Mouse (Mus musculus) thymus, postnatal 10 days (tissue): ENCODE measurements around the gene AA467197.

Experiments
- DNase-seq, 2 experiments: peaks; one replicate each; pipeline ENCODE4 v3.0.0; 2021; ENCODE audit warnings: low spot score in 2 of 2

AA467197 gene

DNA sequence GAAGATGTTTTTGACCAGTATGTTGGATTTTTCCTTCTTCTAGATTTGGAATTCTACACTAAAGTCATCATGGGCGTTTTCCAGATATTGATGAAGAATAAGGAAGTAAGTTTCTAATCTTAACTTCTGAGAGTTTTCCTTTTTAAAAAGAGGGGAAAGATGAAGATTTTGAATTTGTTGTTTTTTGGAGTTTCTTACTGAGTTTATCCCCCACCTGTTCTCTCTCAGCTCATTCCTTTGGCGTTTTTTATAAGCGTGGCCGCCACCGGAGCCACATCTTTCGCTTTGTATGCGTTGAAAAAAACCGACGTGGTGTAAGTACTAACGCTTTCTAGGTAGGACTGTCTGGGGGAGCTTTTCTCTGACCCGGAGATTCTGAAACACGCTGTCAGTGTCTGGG is 1.2 kb downstream of the AA467197 start:
- DNase-seq = no peak

DNA sequence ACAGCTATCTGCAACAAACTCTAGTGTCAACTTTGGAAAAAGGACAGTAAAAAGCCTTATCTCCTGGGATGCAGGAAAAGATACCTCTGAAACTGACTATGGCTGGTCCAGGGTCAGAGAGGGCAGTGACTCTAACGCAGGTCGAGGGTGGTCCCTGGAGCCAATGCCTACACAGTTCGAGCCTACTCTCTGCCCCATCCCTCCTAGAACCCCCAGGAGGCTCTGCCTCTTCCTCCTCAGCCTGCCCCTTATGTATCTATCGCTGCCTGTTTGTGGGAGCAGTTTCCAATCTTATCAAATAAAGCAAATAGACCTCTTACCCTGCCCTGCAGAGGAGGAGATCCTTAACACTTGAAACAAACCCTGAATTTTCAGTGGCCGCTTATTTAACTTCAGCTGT is 1.9 kb downstream of the AA467197 start:
- DNase-seq = no peak

- peak; percentile 76 to 85 for DNase-seq
Observed at GRCm38 (mm10) chr2:122652096-122653084, 15.6 kb downstream of the AA467197 start.

GRCm38 (mm10) chr2:122656052-122656451 is 19.3 kb downstream of the AA467197 start:
- DNase-seq = no peak

DNA sequence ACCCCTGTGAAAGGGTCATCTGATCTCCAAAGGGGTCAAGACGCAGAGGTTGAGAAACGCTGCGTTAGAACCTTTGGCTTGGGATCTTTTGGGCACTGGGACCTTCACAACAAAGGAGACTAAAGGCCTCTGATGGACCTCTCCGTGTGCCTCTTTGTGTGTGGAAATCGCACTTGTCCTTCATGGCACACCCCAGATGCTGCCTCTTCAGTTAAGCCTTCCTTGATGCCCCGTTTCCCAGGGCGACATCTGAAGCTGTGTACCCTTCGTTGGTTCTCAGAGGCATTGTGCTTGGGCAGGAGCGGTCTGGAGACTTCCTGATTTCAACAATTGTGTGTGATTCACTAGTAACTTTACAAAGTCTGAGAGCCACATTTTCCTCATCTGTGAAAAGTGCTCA is 20.0 kb downstream of the AA467197 start:
- DNase-seq = no peak

GRCm38 (mm10) chr2:122657707-122658524 is 21.1 kb downstream of the AA467197 start:
- DNase-seq = no peak

- no peak for DNase-seq
Observed at GRCm38 (mm10) chr2:122659825-122660224, 23.0 kb downstream of the AA467197 start.

- DNase-seq = no peak
Observed at GRCm38 (mm10) chr2:122665253-122665972, 28.6 kb downstream of the AA467197 start.

DNA sequence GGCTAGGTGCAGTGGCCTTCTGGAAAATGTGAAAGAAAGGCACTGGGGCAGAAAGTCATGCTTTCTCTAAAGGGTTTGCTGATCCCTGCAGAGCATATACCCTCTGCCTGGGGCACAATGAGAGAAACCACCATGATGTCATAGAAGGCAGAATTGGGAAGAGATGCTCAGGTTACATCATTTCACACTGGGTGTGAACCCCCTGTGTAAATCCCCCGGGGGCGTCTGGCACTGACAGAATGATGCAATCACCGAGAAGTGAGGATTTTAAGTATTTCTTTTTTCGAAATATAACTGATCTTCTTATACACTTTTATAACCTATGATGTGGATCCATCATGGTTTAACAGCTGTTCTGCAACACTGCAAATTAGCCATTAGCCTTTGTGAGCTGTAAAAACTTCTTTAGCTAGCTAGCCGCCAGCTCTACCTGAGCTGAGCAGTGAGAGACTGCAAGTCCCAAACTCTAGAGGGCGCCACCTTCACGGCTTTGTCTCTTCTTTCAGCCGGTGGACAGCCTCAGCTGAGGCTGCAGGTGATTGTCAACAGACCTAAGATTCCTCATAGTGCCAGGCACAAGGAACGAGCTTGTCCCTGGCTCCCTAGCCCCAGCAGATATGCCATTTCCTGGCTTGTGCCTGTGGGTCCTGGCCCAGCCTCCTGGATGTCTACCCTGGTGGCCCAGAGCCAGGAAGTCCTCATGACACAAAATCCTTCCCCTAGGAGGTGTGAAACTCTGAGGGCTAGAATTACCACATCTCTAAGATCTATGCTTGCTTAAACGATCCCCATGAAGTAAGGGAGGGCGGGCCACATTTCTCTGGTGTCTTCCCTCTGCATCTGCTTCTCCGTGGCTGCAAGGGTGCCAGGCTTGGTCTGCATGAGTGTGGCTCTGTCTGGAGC is 29.4 kb downstream of the AA467197 start:
- peak in 1 of 2 experiments; percentile 75 for DNase-seq

- peak in 1 of 2 experiments; percentile 51 for DNase-seq
Observed at GRCm38 (mm10) chr2:122667856-122668255, 31.1 kb downstream of the AA467197 start.

DNA sequence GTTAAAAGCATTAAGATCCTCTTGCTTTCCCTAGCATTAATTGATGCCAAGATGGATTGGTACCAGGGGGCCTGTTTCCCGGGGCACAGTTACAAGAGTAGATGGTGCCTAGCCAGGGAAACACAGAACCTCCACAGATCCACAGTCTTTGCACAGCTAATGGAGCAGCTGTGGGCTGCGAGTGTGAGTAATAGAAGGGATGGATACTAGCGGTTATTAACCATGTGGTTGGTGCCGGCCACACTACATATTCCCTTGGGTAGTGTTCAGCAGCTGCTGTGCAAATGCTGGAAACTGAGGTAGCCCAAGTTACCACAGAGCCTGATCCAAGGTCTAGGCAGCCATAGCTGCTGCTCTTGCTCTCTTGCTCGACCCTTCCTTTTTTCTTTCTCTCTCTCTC is 34.9 kb downstream of the AA467197 start:
- no peak for DNase-seq

DNA sequence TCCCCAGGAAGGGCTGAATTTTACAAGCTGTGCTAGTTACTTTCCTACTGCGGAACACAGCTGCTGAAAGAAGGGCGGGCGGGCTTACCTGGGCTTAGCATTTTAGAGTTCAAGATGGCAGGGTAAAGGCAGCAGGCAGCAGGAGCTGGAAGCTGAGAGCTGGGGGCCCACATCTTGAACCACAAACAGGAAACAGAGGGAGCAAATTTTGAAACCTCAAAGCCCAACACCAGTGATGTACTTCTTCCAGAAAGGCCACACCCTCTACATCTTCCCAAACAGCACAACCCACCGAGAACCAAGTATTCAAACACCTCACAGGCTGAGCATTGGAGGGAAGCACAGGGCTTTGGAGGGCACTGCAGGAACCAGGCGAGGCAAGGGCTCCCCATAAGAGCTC is 36.1 kb downstream of the AA467197 start:
- DNase-seq = no peak

DNA sequence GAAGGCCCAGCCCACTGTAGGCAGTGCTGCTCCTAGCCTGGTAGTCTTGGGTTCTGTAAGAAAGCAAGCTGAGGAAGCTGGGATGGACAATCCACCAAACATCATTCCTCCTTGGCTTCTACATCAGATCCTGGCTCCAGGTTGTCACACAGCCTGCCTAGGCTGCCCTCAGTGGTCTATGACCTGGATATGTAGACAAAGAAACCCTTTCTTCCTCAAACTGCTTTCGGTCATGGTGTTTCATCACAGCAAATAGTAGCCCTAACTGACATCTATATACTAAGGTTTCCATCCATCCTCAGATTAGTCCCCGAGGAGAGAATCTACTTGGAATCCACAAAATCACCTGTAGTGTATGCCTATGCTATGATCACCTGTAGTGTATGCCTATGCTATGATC is 38.3 kb downstream of the AA467197 start:
- no peak for DNase-seq

GRCm38 (mm10) chr2:122681379-122682137 is 44.8 kb downstream of the AA467197 start:
- DNase-seq = no peak

- DNase-seq = no peak
Observed at GRCm38 (mm10) chr2:122682520-122682919, 45.7 kb downstream of the AA467197 start.

DNA sequence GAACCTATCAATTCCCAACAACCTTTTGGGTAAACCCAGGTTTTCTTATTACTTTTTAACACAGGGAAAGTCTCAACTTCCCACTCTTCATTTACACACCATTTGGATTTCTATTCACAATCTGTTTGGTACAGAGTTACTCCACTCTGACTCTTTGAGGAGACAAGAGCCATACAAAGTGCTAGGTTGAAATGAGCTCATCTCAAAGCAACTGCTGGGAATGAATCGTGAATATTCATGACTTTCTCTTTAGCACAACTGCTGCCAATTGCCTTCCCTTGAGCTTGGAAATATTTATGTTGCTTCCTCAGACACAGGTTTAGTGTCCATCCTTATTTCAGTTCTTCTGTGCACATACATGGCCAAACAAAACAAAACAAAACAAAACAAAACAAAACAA is 46.9 kb downstream of the AA467197 start:
- DNase-seq = no peak

DNA sequence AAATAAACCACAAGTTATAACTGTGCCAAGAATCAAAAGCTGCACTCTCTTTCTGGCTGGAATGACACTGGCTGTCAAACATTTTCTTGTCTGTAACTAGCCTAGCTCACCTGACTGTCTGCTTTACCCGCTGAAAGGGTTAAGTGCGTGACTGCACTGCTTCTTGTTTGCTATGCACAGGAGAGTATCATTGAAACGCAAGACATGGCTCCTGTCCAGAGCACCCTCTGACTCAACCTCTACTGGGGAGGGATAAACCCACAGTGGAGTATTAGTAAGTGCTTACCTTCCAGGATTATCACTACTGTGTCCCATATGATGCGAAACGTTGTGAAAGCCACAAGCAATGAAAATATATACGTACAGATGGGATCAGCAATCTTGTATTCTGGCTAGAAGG is 49.9 kb downstream of the AA467197 start:
- DNase-seq = no peak
